Mouse (Mus musculus): Measurements from ENCODE around the gene Crhr1.

The Crhr1 gene

DNA sequence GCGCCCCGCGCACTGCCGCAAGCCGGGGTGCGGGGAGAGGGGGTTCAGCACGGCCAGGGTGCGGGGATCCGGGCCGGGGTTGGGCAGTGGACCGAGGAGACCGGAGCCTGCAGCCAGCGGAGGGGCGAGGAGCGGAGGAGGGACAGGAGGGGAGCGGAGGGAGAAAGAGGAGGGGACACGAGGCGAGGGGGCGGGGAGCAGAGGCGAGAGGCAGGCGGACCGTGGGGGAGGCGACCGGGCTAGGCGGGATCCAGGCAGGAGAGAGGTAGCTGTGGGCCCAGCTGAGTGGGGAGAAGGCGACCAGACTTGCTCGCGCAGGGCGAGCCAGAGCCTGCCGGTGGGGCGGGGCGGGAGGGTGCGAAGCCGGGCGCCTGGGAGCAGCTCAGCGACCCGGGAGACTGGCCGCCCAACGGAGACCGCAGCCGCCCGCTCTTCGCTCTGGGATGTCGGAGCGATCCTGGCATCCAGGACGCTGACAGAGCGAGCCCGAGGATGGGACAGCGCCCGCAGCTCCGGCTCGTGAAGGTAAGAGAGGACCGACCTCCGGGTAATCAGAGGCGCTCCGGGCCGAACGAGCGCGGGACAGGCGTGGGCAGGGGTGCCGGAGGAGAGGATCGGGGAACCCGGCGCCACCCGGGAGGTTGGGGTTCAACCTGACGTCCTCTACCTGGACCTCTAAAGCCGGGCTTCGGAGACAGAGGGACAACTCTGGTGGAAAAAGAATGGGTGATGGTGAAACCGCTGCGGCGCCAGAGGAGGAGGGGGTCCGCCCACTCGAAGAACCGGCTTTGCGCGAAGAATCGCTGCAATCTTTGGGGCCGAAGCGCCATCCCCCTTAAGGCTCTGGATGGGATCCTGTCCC, at the start of gene Crhr1:
Gene Crhr1 (plus strand): TSS at position 276 of the 862 bp plus-strand sequence.
- peak; percentile 82 to 84 for DNase-seq (ENCODE audit: low spot score in 2 of 2)

DNA sequence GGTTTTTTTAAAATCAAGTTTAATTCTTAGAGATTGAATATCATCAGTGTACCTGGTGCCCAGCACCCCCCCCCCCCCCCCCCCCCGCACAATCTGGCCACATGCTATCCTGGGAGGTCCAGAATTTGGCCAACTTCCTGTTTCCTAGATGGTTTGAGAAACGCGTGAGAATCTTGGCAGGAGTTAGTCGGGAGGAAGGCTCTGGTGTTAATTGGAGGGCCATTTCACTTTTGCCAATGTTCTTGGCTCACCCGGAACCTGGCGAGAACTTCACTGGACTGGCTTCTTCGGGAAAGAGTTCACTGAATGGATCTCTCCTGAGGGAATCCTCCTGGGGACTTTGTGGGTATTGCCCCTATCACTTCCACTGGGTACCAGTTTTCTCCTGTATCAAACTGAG, 49.4 kb upstream of the Crhr1 start:
- peak in 1 of 2 experiments; percentile 52 for DNase-seq (ENCODE audit: low spot score in 2 of 2)

DNA sequence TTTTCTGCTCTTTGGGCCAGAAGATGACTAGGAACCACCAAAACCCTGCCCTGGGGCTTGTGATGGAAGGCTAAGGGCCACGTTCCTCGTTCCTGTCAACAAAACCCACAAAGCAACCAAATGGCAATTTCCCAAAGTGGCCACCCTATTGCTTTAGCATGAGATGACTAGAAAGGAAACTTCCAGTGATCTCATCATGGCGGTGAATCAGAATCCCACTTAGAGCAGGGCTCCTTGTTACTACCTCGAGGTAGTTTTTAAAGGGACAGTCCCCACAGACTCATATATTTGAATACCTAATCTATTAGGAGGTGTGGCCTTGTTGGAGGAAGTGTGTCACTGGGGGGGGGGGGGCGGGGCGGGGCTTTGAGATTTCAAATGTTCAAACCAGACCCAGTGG, 48.9 kb upstream of the Crhr1 start:
- no peak for DNase-seq (ENCODE audit: low spot score in 2 of 2)

DNA sequence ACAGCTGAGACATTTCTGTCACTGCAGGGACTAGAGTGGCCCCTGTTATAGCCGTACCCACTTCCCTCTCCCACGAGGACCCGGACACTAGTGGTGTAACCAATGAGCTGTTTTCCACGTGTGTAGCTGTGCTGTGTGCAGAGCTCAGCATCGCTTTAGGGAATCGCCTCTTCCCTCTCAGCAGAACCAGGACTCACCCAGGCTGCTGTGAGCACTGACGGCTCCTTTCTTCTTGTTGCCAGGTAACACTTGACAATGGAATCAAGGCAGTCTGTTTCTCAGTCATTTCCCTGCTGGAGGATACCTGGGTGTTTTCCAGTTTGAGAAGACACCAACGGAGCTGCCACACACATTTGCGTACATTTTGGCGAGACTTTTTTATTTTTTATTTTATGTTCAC, 44.1 kb upstream of the Crhr1 start:
- DNase-seq (ENCODE audit: low spot score in 2 of 2) = no peak

DNA sequence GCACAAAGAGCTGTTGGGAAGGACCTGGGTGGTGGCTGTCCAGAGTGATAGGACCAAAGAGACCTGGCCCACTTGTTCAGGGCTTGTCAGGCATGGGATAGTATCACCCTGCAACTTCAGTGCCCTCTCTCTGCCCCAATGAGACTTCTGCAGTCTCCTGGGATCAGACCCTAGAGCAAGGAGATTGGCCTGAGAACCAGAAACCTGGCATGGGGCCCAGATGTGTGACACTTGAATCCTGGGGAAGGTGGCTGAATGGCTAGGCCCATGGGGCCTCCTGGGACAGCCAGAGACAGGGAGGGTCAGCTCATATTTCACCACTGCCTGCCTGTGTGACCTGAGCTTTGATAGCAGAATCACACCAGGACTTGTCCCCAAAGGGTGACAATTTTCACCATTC, 41.9 kb upstream of the Crhr1 start:
- DNase-seq (ENCODE audit: low spot score in 2 of 2) = no peak

DNA sequence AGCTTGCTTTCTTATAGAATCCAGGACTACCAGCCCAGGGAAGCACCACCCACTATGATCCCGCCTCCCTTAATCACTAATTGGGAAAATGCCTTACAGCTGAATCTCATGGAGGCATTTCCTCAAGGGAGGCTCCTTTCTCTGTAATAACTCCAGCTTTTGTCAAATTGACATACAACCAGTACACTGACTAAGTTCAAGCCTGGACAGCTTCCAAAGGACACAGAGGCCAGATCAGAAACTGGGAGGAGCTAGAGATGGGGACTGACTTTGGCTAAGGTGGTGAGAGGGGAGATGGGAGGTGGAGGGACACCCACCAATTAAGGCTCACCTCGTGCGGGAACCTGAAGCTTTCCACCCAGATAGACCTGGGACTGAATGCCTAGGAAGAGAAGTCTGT, 37.5 kb upstream of the Crhr1 start:
- DNase-seq (ENCODE audit: low spot score in 2 of 2) = no peak

DNA sequence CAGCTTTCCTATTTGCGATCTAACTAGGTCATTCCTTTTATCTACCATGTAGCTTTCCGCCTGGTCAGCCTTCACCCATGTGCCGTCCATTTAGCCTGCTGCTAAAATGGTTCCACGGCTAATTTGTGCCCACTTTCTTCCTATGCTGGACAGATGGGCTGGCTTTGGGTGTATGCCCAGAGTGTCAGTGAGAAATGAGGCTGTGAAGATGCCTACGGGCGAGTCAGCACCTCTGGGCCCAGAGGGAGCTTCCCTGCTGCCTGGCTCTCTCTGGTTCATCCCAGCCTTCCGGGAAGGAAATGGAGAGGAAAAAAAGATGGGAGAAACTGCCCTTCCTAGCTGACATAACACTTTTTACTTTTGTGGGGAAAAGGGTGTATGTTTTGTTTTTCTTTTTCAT, 36.1 kb upstream of the Crhr1 start:
- no peak for DNase-seq (ENCODE audit: low spot score in 2 of 2)

DNA sequence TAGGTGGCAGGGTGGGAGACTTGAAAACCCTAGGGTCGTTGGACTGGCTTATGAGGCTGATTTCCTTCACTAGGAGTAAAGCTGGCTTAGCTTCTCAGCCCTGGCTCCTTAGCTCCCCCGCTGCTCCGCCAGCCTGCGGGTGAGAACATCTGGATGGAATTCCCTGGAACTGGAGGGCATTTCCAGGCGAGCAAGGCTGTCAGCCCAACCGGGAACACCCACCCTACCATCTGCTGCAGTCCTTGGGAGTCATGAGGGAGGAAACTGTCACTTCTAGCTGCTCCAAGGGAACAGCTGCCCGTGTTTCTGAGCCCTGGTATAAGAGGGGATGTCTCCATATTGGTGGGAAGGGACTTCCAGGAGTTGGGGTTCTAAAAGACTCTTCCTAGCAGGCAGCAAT, 33.1 kb upstream of the Crhr1 start:
- DNase-seq (ENCODE audit: low spot score in 2 of 2) = peak; percentile 67 to 72

DNA sequence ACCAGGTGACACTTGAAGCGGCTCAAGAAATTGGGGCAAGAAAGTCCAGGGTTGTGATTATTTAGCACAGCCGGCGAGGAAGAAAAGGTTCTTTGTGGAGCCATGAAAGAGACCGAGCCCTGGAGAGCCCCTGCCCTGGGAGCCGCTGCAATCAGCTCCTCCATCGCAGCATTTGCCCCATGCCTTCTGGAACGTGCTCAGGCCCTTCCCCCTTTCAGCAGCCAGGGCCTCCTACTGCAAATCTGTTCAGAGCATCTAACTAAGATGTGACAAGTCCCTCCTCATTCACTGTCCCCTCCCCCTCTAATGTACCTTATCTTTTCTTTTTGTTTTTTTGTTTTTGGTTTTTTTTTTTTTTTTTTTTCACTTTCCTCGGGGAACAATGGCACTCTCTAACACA, 30.0 kb upstream of the Crhr1 start:
- no peak for DNase-seq (ENCODE audit: low spot score in 2 of 2)

DNA sequence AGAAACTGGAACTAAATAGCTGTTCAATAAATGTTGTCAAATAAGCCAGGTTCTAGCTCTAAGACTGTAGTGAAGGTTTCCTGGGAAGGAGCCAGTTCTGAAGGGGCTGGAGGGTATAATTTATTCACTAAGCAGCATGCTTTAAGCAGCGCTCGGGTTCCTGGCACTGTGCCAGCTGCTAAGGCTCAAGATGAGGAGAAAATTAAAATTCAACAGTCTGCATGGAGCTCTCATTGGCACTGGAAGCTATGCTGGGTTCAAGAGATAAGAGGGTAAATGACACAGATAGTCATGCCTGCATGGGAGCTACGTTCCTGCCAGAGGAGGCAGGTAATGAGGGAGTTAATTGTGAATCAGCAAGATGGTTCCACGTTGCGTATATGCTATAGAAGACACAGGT, 26.3 kb upstream of the Crhr1 start:
- DNase-seq (ENCODE audit: low spot score in 2 of 2) = peak; percentile 92

DNA sequence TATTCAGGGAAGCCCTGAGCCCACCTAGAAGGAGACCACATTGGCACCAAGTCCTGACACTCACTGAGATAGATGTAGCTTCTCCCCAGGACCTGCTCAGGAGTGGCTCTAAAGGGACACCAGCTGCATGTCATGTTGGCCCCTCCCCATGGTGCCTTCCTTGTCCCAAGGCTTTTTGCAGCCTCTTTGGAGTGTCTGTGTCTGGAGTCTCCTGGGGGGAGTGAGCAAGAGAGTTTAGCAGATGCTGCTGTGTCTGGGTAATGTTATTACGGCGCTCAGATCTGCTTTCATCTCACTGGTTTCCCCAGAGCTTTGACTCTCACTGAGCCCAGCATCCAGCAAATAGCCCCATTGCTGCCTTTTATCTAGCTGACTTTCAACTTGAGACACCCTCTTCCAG, 25.7 kb upstream of the Crhr1 start:
- DNase-seq (ENCODE audit: low spot score in 2 of 2) = no peak

DNA sequence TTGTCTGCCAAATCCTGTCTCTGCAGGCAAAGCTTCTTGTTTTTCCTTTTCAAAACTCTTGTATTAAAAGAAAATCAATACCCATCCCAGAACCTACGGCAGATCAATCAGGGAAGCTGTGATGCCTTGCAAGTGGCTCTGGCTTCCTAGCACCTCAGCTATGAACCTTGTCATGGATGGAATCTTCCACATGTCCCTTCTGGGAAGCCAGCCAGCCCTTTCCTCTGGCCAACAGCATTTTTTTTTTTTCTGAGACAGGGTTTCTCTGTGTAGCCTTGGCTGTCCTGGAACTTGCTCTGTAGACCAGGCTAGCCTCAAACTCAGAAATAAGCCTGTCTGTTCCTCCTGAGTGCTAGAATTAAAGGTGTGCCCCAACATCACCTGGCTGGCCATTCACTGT, 22.3 kb upstream of the Crhr1 start:
- no peak for DNase-seq (ENCODE audit: low spot score in 2 of 2)

DNA sequence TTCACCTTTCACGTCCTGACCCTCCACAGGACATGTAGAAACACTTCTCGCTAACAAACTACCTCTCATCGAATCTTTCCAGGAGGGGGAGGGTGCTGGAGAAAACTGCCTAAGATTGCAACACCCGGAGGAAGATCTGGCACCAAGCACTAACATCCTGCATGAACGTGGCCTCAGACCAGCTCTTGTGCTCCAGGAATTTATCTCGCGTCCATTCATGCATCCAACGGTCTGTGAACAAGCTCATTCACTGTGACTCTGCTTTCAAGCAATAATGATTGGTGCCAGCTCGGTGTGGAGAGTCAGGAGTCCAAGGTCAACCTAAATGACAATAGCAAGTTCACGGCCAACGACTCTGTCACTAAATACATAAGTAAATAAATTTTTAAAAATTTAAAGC, 20.8 kb upstream of the Crhr1 start:
- no peak for DNase-seq (ENCODE audit: low spot score in 2 of 2)

DNA sequence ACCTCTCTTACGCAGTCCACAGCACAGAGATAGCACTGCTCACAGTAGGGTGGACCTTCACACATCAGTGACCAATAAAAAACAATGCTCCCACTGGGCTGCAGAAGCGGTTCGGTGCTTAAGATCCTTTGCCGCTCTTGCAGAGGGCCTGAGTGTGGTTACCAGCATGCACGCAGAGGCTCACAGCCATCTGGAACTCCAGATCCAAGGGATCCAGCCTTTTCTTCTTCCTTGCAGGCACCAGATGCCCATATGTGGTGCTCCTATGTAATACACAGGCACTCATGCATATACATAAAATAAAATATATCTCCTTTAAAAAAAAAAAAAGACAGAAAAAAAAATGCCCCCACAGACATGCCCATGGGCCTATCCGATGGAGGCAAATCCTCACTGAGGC, 19.0 kb upstream of the Crhr1 start:
- peak; percentile 47 to 65 for DNase-seq (ENCODE audit: low spot score in 2 of 2)

DNA sequence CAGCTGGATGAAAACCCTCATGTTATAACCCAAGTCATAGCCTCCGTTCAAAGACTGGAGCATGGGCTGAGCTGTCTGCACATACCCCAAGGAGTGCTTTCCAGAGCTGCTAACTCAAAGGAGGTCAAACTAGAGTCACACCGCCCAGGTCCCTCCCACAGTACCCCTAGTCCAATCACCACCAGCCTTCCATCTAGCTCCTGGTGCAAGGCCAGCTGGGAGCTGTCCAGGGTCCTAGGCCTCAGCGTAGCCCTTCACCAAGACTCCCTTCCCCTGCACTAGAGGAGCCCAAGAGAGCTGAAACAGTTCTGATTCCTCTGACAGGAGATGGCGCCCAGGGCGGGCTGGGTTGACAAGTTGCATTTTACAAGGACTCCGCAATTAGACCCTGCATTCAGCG, 18.0 kb upstream of the Crhr1 start:
- peak; percentile 81 for DNase-seq (ENCODE audit: low spot score in 2 of 2)

DNA sequence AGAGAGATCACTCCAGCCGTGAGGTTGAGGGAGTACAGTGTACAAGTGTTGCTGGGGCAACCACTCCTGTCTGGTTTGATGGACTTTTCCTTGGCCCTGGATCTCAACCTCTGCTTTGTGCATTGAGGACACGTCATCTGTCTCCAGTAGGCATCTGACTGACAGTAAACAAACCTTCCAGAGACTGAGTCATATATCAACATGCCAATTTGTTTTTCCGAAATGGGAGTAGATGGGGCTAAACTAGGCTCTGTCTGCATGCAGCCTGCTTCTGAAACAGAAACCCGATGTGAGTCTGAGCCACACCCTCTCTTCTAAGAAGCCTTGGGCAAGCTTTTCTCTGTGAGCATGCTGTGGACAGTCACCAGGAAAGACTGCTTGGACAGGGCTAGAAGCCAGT, 14.3 kb upstream of the Crhr1 start:
- DNase-seq (ENCODE audit: low spot score in 2 of 2) = no peak

DNA sequence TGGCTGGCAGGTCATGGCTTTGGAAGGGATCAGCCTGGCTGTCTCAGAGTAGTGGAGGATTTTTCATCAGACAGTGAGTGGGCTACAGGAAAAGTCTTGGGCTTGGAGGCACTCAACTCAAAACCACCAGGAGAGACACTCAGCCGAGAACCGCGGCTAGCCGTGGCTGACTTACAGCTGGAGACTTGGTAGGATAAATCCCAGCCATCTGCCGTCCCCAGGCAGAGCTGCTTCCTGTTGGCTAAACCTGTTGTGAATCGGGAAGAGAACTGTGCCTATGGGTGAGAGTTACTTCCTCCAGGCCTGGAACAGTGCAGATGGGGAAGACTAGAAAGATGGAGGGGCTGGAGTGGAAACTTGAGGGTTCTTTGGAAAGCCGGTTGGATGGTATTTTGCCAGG, 9.7 kb upstream of the Crhr1 start:
- no peak for DNase-seq (ENCODE audit: low spot score in 2 of 2)

DNA sequence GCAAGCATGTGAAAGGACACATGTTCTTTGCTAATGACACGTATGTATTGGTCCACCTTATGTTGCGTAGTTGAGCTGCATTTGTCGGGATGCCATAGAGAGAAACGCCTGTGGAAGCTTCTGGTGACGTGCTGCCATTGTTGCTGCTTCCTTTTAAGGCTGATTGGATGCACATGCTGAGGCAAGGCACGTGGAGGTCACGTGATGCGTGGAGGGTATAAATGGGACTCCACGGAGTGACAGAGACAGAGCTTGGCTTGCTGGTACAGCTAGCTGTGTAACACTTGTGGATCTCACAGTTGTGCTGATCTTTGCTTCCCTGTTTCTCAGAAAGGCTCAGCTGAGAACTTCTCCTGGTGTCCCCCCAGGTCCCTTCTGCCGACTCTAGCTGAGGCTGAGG, 9.2 kb upstream of the Crhr1 start:
- DNase-seq (ENCODE audit: low spot score in 2 of 2) = no peak

DNA sequence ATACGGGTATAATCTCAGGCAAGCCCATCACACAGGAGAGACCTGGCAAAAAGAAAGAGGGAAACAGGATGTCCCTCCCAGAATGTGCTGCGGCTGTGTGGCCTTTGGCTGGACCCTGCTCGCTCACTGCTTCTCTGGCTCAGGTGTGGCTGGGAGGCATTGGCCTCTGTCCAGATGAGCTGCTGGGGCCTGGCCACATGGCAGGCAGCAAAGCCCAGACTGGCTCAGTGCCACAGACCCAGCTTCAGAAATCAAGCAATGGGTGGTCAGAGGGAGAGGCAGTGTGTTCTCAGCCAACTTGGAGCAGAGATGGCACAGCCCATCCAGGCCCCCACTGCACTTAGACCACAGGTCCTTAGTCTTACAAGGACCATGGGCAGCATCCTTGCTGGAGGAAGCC, 8.1 kb upstream of the Crhr1 start:
- peak; percentile 54 to 61 for DNase-seq (ENCODE audit: low spot score in 2 of 2)

DNA sequence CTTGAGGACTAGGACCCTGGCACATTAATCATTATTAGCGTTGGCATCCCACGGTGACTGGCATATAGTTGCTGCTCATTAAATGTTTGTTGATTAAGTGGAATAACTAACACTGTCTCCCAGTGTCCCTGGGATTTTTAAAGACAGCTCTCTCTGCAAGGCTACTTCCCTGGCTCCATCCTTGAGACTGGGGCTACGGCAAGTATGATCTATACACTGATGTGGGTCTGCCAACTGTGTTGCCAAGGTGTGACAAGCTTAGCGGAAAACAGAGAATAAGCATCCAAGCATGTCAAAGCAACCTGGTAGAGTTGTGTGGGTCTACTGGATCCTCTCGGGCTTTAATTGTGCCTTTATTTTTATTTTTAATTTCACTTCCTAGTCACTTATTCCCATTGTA, 3.2 kb upstream of the Crhr1 start:
- DNase-seq (ENCODE audit: low spot score in 2 of 2) = no peak

DNA sequence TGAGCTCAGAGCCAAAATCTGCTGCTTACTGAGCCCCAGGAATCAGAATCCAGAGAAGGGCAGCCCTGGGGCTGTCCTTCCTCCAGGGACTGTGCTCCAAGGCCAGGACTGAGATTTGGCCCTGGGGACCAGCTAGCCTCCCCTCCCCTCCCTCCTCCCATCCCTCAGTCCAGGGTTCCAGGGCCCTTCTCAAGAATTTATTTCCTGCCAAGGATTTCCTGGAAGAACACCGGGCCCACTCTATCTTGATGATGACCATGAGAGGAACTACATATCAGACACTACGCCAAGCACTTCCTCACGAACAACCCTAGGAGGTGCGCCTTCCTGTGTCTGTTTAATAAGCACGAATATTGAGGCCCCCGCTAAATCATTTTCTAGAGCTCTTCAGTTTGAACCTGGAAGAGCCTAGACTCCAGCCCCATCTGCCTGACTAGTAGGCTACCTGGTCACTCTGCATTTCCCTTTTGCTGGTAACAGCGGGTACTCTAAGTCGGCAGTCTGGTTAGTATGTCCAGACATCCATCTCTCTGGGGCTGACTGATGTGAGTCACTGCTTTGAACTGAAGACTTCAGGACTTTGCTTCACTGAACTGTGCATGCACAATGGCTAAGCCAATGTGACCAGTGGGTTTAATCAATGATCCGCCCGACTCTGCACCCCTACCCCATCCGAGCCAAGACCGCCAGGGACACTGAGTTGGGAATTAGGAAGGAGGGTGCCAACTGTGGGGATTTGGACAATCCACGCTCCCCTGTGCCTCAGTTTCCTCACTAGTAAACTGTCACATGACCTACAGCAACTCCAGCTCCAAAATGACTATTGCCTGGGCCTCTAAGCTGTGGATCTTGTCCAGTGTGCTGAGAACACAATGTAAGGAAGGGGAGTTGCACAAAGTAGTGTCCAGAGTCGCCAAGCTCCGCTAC, 1.7 kb upstream of the Crhr1 start:
- DNase-seq (ENCODE audit: low spot score in 2 of 2) = no peak

DNA sequence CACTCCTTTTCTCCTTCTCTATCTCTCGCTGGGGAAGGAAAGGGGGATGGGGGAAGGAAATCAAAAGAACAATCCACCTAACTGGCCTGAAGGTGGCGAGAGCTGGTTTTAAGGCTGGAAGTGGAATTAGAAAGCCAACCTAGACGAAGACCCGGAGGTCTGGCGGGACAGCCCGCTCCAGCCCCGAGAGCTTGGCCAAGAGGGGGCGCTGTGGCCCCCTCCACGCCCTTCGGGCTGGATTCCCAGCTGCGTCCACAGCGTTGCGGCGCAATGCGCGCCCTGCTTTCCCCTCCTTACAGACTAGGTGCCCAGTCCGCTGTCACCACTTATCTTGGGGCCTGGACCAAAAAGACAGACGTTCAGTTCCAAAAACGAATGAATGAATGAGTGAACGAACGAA, 899 bp upstream of the Crhr1 start:
- DNase-seq (ENCODE audit: low spot score in 2 of 2) = peak; percentile 59 to 61

DNA sequence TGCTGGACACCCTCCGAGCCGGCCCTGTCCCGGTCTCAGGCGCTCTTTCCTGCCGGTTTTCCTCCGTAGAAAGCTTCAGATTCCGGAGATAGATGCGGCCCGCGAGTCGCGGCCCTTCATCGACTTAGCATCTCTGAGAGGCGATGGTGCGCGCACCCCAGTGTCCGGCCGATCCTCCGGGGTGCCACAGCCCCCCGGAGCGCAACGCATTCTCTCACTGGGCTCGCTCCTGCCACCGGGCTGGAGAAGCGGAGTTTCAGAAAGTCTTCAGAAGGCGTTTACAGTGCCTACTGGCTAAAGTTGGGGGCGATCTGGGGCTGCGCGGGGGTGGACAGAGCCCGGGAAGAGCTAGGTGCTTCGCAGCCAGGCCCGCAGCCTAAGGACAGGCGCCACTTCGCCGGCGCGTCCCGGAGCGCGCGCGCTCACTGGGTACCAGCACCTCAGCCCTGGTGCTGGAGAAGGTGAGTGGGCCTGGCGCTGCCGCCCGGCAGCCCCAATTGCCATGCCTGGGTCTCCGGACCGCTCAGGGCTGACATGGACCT, 858 bp downstream of the Crhr1 start:
- DNase-seq (ENCODE audit: low spot score in 2 of 2) = no peak

Data from right cerebral cortex, postnatal 10 days (tissue).